Mouse (Mus musculus) myocyte (in vitro differentiated cells): ENCODE data around the gene Zbtb11.

Experiments
- POLR2A ChIP-seq: IDR thresholded peaks from one replicate; pipeline ENCODE4 v1.6.1; 2011; ENCODE audit warnings: low read depth, mild to moderate bottlenecking, control low read depth, moderate library complexity; ENCODE audit not compliant: insufficient read length
- REST ChIP-seq: IDR thresholded peaks from one replicate; pipeline ENCODE4 v1.6.1; 2011; ENCODE audit warnings: mild to moderate bottlenecking, control low read depth, moderate library complexity; ENCODE audit not compliant: insufficient read depth, insufficient read length
- TCF3 ChIP-seq: IDR thresholded peaks from one replicate; pipeline ENCODE4 v1.6.1; 2011; ENCODE audit warnings: low read depth, control low read depth; ENCODE audit not compliant: insufficient read length
- USF1 ChIP-seq: IDR thresholded peaks from one replicate; pipeline ENCODE4 v1.6.1; 2011; ENCODE audit warnings: low read depth, mild to moderate bottlenecking, control low read depth, moderate library complexity

GRCm38 (mm10) chr16:55970416-55970815 is 3.3 kb upstream of the Zbtb11 start:
- TF ChIP-seq USF1 (no peak), POLR2A (no peak), REST (no peak), TCF3 (no peak)
